Mouse (Mus musculus): ENCODE data around the gene Bsnd. TPM values are rescaled to one million over a fixed set of nuclear protein-coding genes. Genes with fewer than 3 reads are reported as not detected.
A peak's percentile ranks its signal among the peaks of the same experiment; 100 is the strongest.

Bsnd gene
- polyA plus RNA-seq, 1 experiment: not detected

DNA sequence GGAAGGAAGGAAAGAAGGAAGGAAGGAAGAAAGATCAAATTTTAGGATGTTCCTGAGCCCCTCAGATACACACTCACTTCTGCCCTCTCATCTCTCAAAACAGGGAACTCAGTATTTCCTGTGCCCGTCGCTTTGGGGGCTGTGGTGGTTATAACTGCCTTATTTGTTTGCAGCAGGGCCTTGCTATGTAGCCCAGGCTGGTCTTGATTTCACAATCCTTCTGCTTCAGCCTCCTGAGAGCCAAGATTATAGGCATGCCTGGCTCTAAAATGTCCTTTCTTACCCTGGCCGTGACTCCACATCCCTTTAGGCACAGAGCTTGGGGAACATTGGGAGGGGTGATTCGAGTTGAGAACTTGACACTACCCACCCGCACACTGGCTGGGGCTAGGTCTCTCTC lies 29.6 kb downstream of the Bsnd start:
- TF ChIP-seq CTCF (IDR thresholded peaks at IDR 0.05; ENCODE audit: borderline replicate concordance, insufficient read depth, low read length) (no peak), POLR2A (IDR thresholded peaks at IDR 0.05; ENCODE audit: low read depth, low read length) (no peak)

DNA sequence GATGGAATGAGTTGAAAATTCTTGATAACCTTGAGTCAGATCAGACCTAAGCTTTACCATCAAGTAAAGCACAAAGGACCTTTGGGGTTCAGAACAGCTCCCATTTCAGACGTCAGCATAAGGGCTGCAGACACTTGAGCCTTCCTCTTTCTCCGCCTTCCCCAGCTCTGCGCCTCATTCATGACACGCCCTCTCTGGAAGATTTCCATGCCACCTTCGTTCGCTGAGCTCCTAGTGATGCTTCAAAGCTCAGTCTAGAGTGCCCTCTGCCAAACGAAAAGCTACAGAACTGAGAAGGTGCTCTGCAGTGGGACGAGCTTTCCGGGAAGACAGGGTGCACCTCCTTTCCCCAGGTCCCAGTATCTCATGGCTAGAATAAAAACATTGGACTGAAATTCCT lies 30.1 kb downstream of the Bsnd start:
- H3K4me1 ChIP-seq (ENCODE audit: control insufficient read depth, insufficient read depth, low read length): no peaks in the 10 kb centered on the region
- no peak overlapping the region for H3K4me3 ChIP-seq (ENCODE audit: insufficient read depth, low read length)
- no peak overlapping the region for H3K27ac ChIP-seq (ENCODE audit: insufficient read depth, low read length)
- TF ChIP-seq POLR2A (IDR thresholded peaks at IDR 0.05; ENCODE audit: low read depth, low read length) (no peak), CTCF (IDR thresholded peaks at IDR 0.05; ENCODE audit: borderline replicate concordance, insufficient read depth, low read length) (no peak)

More for the DNA sequence above, 29.6 kb downstream of the Bsnd start:
- H3K27ac ChIP-seq (ENCODE audit: insufficient read depth, low read length): no peak overlapping the region
- H3K4me1 ChIP-seq (ENCODE audit: control insufficient read depth, insufficient read depth, low read length): no peaks in the 10 kb centered on the region
- no peak overlapping the region for H3K4me3 ChIP-seq (ENCODE audit: insufficient read depth, low read length)

GRCm38 (mm10) chr4:106454541-106454940 lies 37.5 kb downstream of the Bsnd start:
- no peak overlapping the region for H3K4me3 ChIP-seq (ENCODE audit: insufficient read depth, low read length)
- no peaks in the 10 kb centered on the region for H3K4me1 ChIP-seq (ENCODE audit: control insufficient read depth, insufficient read depth, low read length)
- TF ChIP-seq POLR2A (IDR thresholded peaks at IDR 0.05; ENCODE audit: low read depth, low read length) (no peak), CTCF (IDR thresholded peaks at IDR 0.05; ENCODE audit: borderline replicate concordance, insufficient read depth, low read length) (no peak)
- H3K27ac ChIP-seq (ENCODE audit: insufficient read depth, low read length): no peak overlapping the region

DNA sequence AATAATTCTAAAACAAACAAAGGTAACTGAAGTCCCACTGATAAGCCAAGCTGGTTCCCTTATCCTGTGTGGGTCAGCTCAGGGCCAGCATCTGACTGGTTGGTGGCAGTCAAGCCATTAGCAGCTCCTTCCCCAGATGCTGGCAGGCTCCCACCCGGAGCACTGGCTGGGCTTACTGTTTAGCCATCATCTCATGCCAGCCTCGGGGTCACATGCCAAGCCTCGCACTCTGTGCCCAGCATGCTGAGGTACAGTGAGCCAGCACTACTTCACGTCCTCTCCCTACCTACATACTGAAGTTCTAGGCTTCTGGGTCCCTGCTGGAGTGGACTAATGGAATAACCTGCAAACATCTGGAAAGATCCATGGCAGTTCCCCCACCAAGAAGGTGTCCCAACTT lies 38.6 kb downstream of the Bsnd start:
- Histone ChIP-seq H3K27ac (ENCODE audit: insufficient read depth, low read length) (no peak overlapping the region), H3K4me1 (ENCODE audit: control insufficient read depth, insufficient read depth, low read length) (no peaks in the 10 kb centered on the region), H3K4me3 (ENCODE audit: insufficient read depth, low read length) (no peak overlapping the region)
- TF ChIP-seq POLR2A (IDR thresholded peaks at IDR 0.05; ENCODE audit: low read depth, low read length) (no peak), CTCF (IDR thresholded peaks at IDR 0.05; ENCODE audit: borderline replicate concordance, insufficient read depth, low read length) (no peak)

DNA sequence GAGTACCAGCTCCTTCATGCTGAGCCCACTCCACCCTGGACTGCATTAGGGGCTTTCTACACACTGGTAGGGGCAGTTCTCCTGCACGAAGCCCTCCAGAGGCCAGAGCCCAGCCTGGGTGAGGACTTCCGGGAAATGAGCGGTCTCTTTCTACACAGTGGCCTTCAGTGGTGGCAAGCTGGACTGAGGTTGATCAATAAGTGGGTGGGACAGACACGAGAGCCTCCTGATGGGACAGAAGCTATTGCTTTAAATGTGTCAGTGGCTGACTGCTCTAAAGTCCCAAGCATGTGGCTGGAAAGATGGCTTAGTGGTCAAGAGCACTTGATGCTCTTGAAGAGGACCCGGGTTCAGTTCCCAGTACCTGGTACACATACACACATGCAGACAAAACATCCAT lies 39.0 kb downstream of the Bsnd start:
- no peak for TF ChIP-seq CTCF (IDR thresholded peaks at IDR 0.05; ENCODE audit: borderline replicate concordance, insufficient read depth, low read length)
- no peak for TF ChIP-seq POLR2A (IDR thresholded peaks at IDR 0.05; ENCODE audit: low read depth, low read length)
- H3K27ac ChIP-seq (ENCODE audit: insufficient read depth, low read length): no peak overlapping the region
- H3K4me1 ChIP-seq (ENCODE audit: control insufficient read depth, insufficient read depth, low read length): no peaks in the 10 kb centered on the region
- H3K4me3 ChIP-seq (ENCODE audit: insufficient read depth, low read length): no peak overlapping the region

GRCm38 (mm10) chr4:106452401-106452800 lies 39.7 kb downstream of the Bsnd start:
- H3K4me1 ChIP-seq (ENCODE audit: control insufficient read depth, insufficient read depth, low read length): no peaks in the 10 kb centered on the region
- no peak overlapping the region for H3K4me3 ChIP-seq (ENCODE audit: insufficient read depth, low read length)
- no peak overlapping the region for H3K27ac ChIP-seq (ENCODE audit: insufficient read depth, low read length)
- TF ChIP-seq POLR2A (IDR thresholded peaks at IDR 0.05; ENCODE audit: low read depth, low read length): no peak
- TF ChIP-seq CTCF (IDR thresholded peaks at IDR 0.05; ENCODE audit: borderline replicate concordance, insufficient read depth, low read length): no peak

DNA sequence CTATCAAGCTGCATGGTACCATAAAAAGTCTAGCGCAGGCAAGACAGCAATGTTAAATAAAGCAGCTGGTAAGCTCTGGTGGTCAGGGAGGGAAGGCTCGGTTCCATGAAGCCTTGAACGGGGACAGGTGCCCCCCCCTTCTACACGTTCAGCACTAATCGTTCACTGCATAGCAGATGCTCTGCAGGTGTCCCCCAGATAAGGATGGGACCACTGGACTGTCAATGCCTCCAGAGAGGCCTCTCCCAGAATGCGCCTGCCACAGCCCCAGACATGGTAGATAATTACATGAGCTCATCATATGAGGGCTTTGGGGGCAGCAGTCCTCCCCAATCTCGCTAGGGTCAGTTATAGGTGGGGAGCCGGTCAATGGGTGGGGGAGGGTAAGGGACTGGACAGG lies 42.8 kb downstream of the Bsnd start:
- TF ChIP-seq POLR2A (IDR thresholded peaks at IDR 0.05; ENCODE audit: low read depth, low read length): no peak
- TF ChIP-seq CTCF (IDR thresholded peaks at IDR 0.05; ENCODE audit: borderline replicate concordance, insufficient read depth, low read length): no peak
- H3K4me3 ChIP-seq (ENCODE audit: insufficient read depth, low read length): no peak overlapping the region
- H3K27ac ChIP-seq (ENCODE audit: insufficient read depth, low read length): no peak overlapping the region
- no peaks in the 10 kb centered on the region for H3K4me1 ChIP-seq (ENCODE audit: control insufficient read depth, insufficient read depth, low read length)

DNA sequence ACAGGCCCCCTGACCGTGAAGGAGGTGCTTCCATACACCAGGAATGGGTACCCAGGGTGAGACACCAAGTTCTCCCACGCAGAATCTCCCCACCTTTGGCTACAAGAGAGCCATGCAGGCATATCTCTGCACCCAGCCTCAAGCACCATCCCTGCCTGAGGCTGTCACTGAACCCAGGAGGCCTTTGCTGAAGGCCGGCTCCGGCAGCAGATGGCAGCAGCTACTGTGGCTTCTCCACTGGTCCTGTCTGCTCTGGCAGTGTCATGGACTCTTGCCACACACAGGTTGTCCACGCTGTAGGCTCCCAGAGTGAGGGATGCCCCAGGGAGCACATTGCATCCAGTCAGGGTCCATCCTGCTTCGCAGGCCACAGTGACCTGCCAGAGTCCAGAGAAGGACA lies 48.9 kb downstream of the Bsnd start:
- Histone ChIP-seq H3K4me1 (ENCODE audit: control insufficient read depth, insufficient read depth, low read length) (no peaks in the 10 kb centered on the region), H3K27ac (ENCODE audit: insufficient read depth, low read length) (no peak overlapping the region), H3K4me3 (ENCODE audit: insufficient read depth, low read length) (no peak overlapping the region)
- TF ChIP-seq POLR2A (IDR thresholded peaks at IDR 0.05; ENCODE audit: low read depth, low read length): no peak
- no peak for TF ChIP-seq CTCF (IDR thresholded peaks at IDR 0.05; ENCODE audit: borderline replicate concordance, insufficient read depth, low read length)

GRCm38 (mm10) chr4:106438763-106439162 lies 53.3 kb downstream of the Bsnd start:
- H3K4me1 ChIP-seq (ENCODE audit: control insufficient read depth, insufficient read depth, low read length): no peaks in the 10 kb centered on the region
- TF ChIP-seq POLR2A (IDR thresholded peaks at IDR 0.05; ENCODE audit: low read depth, low read length) (no peak), CTCF (IDR thresholded peaks at IDR 0.05; ENCODE audit: borderline replicate concordance, insufficient read depth, low read length) (no peak)

GRCm38 (mm10) chr4:106437207-106437606 lies 54.9 kb downstream of the Bsnd start:
- TF ChIP-seq CTCF (IDR thresholded peaks at IDR 0.05; ENCODE audit: borderline replicate concordance, insufficient read depth, low read length): no peak
- TF ChIP-seq POLR2A (IDR thresholded peaks at IDR 0.05; ENCODE audit: low read depth, low read length): no peak
- Histone ChIP-seq H3K4me1 (ENCODE audit: control insufficient read depth, insufficient read depth, low read length) (no peaks in the 10 kb centered on the region), H3K27ac (ENCODE audit: insufficient read depth, low read length) (no peak overlapping the region), H3K4me3 (ENCODE audit: insufficient read depth, low read length) (no peak overlapping the region)

More at GRCm38 (mm10) chr4:106438763-106439162, 53.3 kb downstream of the Bsnd start:
- no peak overlapping the region for H3K4me3 ChIP-seq (ENCODE audit: insufficient read depth, low read length)
- H3K27ac ChIP-seq (ENCODE audit: insufficient read depth, low read length): no peak overlapping the region

GRCm38 (mm10) chr4:106436475-106436874 lies 55.6 kb downstream of the Bsnd start:
- TF ChIP-seq POLR2A (IDR thresholded peaks at IDR 0.05; ENCODE audit: low read depth, low read length) (no peak), CTCF (IDR thresholded peaks at IDR 0.05; ENCODE audit: borderline replicate concordance, insufficient read depth, low read length) (0 out of 2 replicates have a peak, but pooled peaks have one; percentile 24)
- no peak overlapping the region for H3K4me3 ChIP-seq (ENCODE audit: insufficient read depth, low read length)

More at GRCm38 (mm10) chr4:106436475-106436874, 55.6 kb downstream of the Bsnd start:
- Histone ChIP-seq H3K4me1 (ENCODE audit: control insufficient read depth, insufficient read depth, low read length) (no peaks in the 10 kb centered on the region), H3K27ac (ENCODE audit: insufficient read depth, low read length) (no peak overlapping the region)

All from embryonic fibroblast, embryonic 13.5 days (primary cell).